Mouse (Mus musculus): Measurements from ENCODE around the gene Syt14.

- TF ChIP-seq HCFC1 (IDR thresholded peaks at IDR 0.05; ENCODE audit: borderline replicate concordance, insufficient read depth, low read length) (no peak), CHD2 (IDR thresholded peaks at IDR 0.05; ENCODE audit: low read depth, low read length) (no peak)
Measured at GRCm38 (mm10) chr1:193060167-193060566, 24.6 kb upstream of the Syt14 start.

All from ES-E14 (cell line).